Mouse (Mus musculus): ENCODE measurements around the gene Slit1. TPM values are rescaled to one million over a fixed set of nuclear protein-coding genes. Genes with fewer than 3 reads are reported as not detected.
A peak's percentile ranks its signal among the peaks of the same experiment; 100 is the strongest.

The Slit1 gene
- polyA plus RNA-seq, 1 experiment, result 2.7 TPM

DNA sequence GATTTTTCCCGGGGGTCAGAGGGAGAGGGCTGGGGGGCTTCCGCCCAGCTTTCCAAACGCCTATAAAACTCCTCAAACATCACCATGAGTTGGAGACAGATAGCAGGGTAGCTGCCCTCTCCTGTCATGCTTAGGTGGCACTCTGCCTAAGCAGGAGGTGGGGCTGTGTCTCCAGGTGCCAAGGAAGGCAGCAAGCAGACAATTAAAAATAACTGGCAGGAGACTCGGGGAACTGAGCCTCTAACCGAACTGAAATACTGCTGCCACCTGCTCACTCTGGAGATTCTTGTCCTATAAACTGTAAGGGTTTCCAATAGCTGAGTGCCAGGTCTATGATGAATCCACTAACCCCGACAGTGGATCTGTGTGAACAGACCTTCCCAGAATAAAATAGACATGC, 131.8 kb downstream of the Slit1 start:
- no peak for TF ChIP-seq POLR2A (IDR thresholded peaks at IDR 0.05; ENCODE audit: borderline replicate concordance, control insufficient read depth, low read depth, low read length)
- no peak for TF ChIP-seq CTCF (IDR thresholded peaks at IDR 0.05; ENCODE audit: control insufficient read depth, insufficient read depth, low read length)
- no peak overlapping the region for H3K4me3 ChIP-seq (replicated peaks; ENCODE audit: control insufficient read depth, low read depth, low read length)
- WGBS, result 69% methylated on average over 6 of the region's 6 CpGs
- H3K27ac ChIP-seq (ENCODE audit: control insufficient read depth, insufficient read depth, low read depth, low read length, poor library complexity), result no peak overlapping the region
- H3K4me1 ChIP-seq (ENCODE audit: control insufficient read depth, insufficient read depth, low read length), result no peaks in the 10 kb centered on the region; the same call in 1 of the 2 replicates

DNA sequence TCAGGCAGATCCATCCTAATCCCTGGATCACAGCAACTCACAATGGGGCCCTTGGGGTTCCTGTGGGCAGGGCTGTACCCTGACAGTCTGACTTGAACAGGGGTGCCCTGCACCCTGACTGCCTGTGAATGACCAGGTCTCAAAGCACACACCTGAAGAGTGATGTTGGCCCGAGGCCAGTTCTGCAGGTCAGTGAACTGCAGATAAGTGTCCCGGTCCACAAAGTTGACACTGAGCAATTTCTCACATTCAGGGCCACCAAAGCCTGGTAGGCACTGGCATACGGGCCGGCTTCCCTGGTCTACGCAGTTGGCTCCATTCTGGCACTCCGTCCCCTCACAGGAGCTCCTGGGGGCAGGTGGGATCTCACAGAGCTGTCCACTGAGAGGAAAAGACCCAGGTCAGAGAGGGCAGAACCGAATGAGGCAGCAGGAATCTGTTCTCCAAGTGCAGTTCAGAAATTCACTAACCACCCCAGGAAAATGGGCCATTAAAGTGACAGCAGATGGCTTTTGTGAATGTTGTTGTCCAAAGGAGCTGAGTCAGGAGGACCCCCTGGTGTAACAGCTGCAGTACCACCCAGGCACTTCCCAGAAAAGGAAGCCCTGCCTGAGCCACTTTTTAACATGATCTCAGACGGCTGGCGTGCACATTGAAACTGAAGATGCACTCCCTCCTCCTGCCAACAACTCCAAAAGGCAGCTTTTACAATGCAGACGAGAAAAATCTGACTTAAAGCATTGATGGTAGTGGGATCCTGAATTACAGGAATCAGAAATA, 137.1 kb downstream of the Slit1 start:
- WGBS, result 83% methylated on average over 10 of the region's 10 CpGs
- Histone ChIP-seq H3K4me1 (ENCODE audit: control insufficient read depth, insufficient read depth, low read length) (no peaks in the 10 kb centered on the region), H3K4me3 (replicated peaks; ENCODE audit: control insufficient read depth, low read depth, low read length) (no peak overlapping the region), H3K27ac (ENCODE audit: control insufficient read depth, insufficient read depth, low read depth, low read length, poor library complexity) (no peak overlapping the region)
- TF ChIP-seq CTCF (IDR thresholded peaks at IDR 0.05; ENCODE audit: control insufficient read depth, insufficient read depth, low read length) (no peak), POLR2A (IDR thresholded peaks at IDR 0.05; ENCODE audit: borderline replicate concordance, control insufficient read depth, low read depth, low read length) (no peak)

DNA sequence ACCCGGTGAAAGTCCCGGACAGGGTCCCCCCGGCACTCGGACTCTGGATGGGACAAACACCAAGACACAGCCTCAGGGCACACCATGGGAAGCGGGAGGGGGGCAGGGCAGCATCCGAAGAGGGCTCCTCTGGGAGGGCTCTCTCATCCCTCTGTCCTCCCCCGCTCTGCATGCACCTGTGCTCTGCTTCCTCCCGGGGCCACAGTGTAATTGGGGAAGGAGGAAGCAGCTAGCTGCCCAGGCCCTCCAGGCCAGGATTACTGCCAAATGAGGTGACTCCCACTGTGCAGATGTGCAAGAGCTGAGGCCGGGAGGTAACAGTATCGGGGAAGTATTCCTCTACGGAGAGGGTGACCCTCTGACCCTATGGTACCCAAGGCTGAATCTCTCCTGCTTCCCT, 142.8 kb downstream of the Slit1 start:
- H3K4me1 ChIP-seq (ENCODE audit: control insufficient read depth, insufficient read depth, low read length), result peaks cover 2% of the 10 kb centered on the region; the same call in 1 of the 2 replicates
- H3K4me3 ChIP-seq (replicated peaks; ENCODE audit: control insufficient read depth, low read depth, low read length), result no peak overlapping the region
- TF ChIP-seq POLR2A (IDR thresholded peaks at IDR 0.05; ENCODE audit: borderline replicate concordance, control insufficient read depth, low read depth, low read length), result no peak
- TF ChIP-seq CTCF (IDR thresholded peaks at IDR 0.05; ENCODE audit: control insufficient read depth, insufficient read depth, low read length), result no peak
- H3K27ac ChIP-seq (ENCODE audit: control insufficient read depth, insufficient read depth, low read depth, low read length, poor library complexity), result no peak overlapping the region
- WGBS, result 23% methylated on average over 11 of the region's 11 CpGs

DNA sequence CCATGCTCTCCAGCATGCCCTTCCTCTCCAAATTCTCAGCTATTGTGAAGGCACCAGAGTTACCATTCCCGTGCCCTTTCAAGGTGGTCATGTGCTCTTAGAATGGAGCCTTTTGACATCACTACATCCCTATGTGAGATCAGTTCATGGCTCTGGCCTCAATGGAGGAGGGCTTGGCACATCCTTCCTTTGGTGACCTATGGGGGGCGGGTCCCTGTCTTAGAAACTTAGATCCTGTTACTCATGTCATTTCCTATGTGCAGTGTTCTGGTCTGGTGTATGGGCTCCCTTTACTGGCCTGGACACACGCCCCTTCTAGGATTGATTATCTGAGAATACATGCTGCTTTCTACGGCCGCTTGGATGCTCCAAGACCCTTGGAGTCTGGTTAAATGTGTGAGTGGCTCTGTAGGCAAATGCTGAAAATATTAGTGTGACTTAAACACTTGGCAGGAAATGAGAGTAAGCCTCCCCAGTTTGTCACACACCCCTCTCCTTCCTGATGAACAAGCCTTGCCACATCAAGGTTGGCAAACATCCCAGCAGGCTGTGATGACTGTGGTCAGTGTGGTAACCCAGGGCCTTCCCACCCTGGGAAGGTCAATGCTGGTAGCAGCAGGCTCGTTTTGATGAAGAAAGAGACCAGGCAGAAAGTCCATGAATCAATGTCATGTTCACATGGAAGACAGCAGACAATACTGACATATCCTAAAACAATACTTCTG, 146.1 kb downstream of the Slit1 start:
- peaks cover 2% of the 10 kb centered on the region; the same call in 1 of the 2 replicates for H3K4me1 ChIP-seq (ENCODE audit: control insufficient read depth, insufficient read depth, low read length)
- peak overlapping the region; percentile 15; the same call in 1 of the 2 replicates for H3K27ac ChIP-seq (ENCODE audit: control insufficient read depth, insufficient read depth, low read depth, low read length, poor library complexity)
- H3K4me3 ChIP-seq (replicated peaks; ENCODE audit: control insufficient read depth, low read depth, low read length), result no peak overlapping the region
- 9% methylated on average over 6 of the region's 6 CpGs for WGBS
- TF ChIP-seq CTCF (IDR thresholded peaks at IDR 0.05; ENCODE audit: control insufficient read depth, insufficient read depth, low read length) (no peak), POLR2A (IDR thresholded peaks at IDR 0.05; ENCODE audit: borderline replicate concordance, control insufficient read depth, low read depth, low read length) (no peak)

DNA sequence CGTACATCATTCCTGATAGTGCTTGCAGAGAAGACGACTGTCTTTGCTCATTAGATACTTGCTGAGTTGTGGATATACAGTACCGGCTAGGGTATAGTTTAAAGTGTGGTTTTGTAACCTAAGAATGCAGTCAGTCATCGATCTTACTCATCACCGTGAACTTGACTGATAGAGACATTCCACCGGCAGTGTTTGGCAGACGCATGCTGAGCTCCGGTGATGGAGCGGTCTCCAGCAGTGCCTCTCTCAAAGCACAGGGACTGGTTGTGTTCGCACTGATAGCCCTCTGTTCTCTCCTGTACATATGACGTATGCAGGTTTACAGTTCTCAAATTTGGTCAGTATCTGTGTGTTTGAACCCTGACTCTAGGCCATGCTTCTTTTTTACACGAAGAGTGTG, 151.7 kb downstream of the Slit1 start:
- TF ChIP-seq CTCF (IDR thresholded peaks at IDR 0.05; ENCODE audit: control insufficient read depth, insufficient read depth, low read length) (no peak), POLR2A (IDR thresholded peaks at IDR 0.05; ENCODE audit: borderline replicate concordance, control insufficient read depth, low read depth, low read length) (no peak)
- 87% methylated on average over 12 of the region's 12 CpGs for WGBS
- Histone ChIP-seq H3K27ac (ENCODE audit: control insufficient read depth, insufficient read depth, low read depth, low read length, poor library complexity) (no peak overlapping the region), H3K4me3 (replicated peaks; ENCODE audit: control insufficient read depth, low read depth, low read length) (no peak overlapping the region), H3K4me1 (ENCODE audit: control insufficient read depth, insufficient read depth, low read length) (no peaks in the 10 kb centered on the region; the same call in none of the 2 replicates)

DNA sequence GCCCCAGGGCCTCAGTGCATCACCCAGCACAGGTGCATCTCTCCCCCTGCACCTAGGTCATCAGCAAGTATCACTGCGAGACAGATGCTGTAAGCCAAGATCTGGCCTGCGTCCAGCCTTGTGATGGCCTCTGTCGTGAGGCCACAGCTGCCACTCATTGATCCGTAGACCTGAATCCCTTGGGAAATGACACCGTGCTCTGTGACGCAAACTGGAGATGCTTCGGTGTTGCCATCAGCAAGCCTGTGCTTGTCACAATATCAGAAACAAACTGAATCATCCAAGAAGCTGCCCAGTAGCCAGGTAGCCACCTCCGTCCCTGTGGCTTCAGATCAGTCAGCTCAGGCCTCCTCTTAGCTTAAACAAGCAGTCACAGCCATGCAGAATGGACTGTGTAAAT, 153.8 kb downstream of the Slit1 start:
- Histone ChIP-seq H3K27ac (ENCODE audit: control insufficient read depth, insufficient read depth, low read depth, low read length, poor library complexity) (no peak overlapping the region), H3K4me3 (replicated peaks; ENCODE audit: control insufficient read depth, low read depth, low read length) (no peak overlapping the region), H3K4me1 (ENCODE audit: control insufficient read depth, insufficient read depth, low read length) (no peaks in the 10 kb centered on the region; the same call in 1 of the 2 replicates)
- 85% methylated on average over 8 of the region's 8 CpGs for WGBS
- TF ChIP-seq CTCF (IDR thresholded peaks at IDR 0.05; ENCODE audit: control insufficient read depth, insufficient read depth, low read length), result no peak
- TF ChIP-seq POLR2A (IDR thresholded peaks at IDR 0.05; ENCODE audit: borderline replicate concordance, control insufficient read depth, low read depth, low read length), result no peak

DNA sequence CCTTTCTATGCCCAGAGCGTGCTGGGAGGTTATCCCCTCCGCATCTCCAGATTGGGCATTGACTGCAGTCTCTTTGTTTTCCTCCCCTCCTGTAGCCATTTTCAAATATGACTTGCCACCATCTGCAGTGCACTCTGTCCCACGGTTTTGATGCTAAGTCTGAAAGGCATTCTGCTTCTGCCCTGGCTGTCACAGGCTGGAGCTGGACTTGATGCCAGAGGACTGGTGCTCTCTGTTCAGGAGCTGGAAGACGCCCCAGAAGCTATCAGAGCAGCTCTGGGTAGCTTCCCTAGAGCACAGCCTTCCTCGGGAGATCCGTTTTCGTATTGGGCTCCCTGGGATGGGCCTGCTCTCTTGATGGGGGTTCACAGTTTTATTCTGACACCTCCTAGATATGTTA, 154.4 kb downstream of the Slit1 start:
- TF ChIP-seq POLR2A (IDR thresholded peaks at IDR 0.05; ENCODE audit: borderline replicate concordance, control insufficient read depth, low read depth, low read length) (no peak), CTCF (IDR thresholded peaks at IDR 0.05; ENCODE audit: control insufficient read depth, insufficient read depth, low read length) (no peak)
- Histone ChIP-seq H3K27ac (ENCODE audit: control insufficient read depth, insufficient read depth, low read depth, low read length, poor library complexity) (no peak overlapping the region), H3K4me3 (replicated peaks; ENCODE audit: control insufficient read depth, low read depth, low read length) (no peak overlapping the region), H3K4me1 (ENCODE audit: control insufficient read depth, insufficient read depth, low read length) (no peaks in the 10 kb centered on the region; the same call in 1 of the 2 replicates)
- 88% methylated on average over 7 of the region's 7 CpGs for WGBS

Data from bone marrow, adult 2 months (tissue).